8 mouse cellular contexts compared by ENCODE assay signal in genomic region chr3:142439591-142440093, GRCm38 (mm10). TPM values are rescaled to one million over a fixed set of nuclear protein-coding genes. Genes with fewer than 3 reads are reported as not detected.
DNase-seq lines count a peak whose midpoint lies in the region; ATAC-seq lines count a peak whose summit lies in the region.

No protein-coding gene starts in this region.

- DNase-seq in NIH3T3 (ENCODE audit: low read depth), result peak; percentile 89
- peak; percentile 23 for DNase-seq in embryonic facial prominence, embryonic 11.5 days (ENCODE audit: low spot score)
- peak; percentile 49 to 71 for DNase-seq in heart, postnatal 14 days
- DNase-seq in layer of hippocampus, postnatal 25 days (ENCODE audit: extremely low spot score in 1 of 2, low spot score in 1 of 2), result no peak
- DNase-seq in testis, postnatal 14 days (ENCODE audit: low spot score), result no peak

- H3K4me1 ChIP-seq in embryonic facial prominence, embryonic 11.5 days (ENCODE audit: control insufficient read depth, insufficient read depth, low read length), result no peaks in the 10 kb centered on the region; the same call in 1 of the 2 replicates
- H3K4me1 ChIP-seq in lung, embryonic 15.5 days, result peaks cover 28% of the 10 kb centered on the region
- 0 out of 2 replicates have a peak, but pooled peaks cover 5% of the 10 kb centered on the region for H3K4me1 ChIP-seq in midbrain, embryonic 15.5 days

- no peak for ATAC-seq in embryonic facial prominence, embryonic 11.5 days (replicated peaks; ENCODE audit: insufficient number of reproducible peaks, low FRiP score, low TSS enrichment, low read depth)
- peak; percentile 76; the same call in 1 of the 2 replicates for ATAC-seq in lung, embryonic 15.5 days (ENCODE audit: borderline replicate concordance, extremely low read depth, low FRiP score, low TSS enrichment)
- no peak for ATAC-seq in midbrain, embryonic 15.5 days (replicated peaks)
- no peak for ATAC-seq in monocyte, adult 5-6 weeks (replicated peaks; ENCODE audit: insufficient number of reproducible peaks, low FRiP score, low TSS enrichment, poor library complexity, severe bottlenecking)

- WGBS in embryonic facial prominence, embryonic 11.5 days, result 47% methylated on average over 7 of the region's 7 CpGs
- WGBS in lung, embryonic 15.5 days, result 13% methylated on average over 7 of the region's 7 CpGs
- WGBS in midbrain, embryonic 15.5 days, result 43% methylated on average over 7 of the region's 7 CpGs

- H3K4me2 ChIP-seq in embryonic facial prominence, embryonic 11.5 days (ENCODE audit: low read depth, low read length), result no peak overlapping the region
- H3K4me2 ChIP-seq in lung, embryonic 15.5 days, result peak overlapping the region; percentile 24; the same call in 1 of the 2 replicates
- no peak overlapping the region for H3K4me2 ChIP-seq in midbrain, embryonic 15.5 days

- no peaks in the 10 kb centered on the region for H3K9me3 ChIP-seq in embryonic facial prominence, embryonic 11.5 days (replicated peaks; ENCODE audit: control insufficient read depth, low read length)
- H3K9me3 ChIP-seq in lung, embryonic 15.5 days, result no peaks in the 10 kb centered on the region
- no peaks in the 10 kb centered on the region for H3K9me3 ChIP-seq in midbrain, embryonic 15.5 days

- intact Hi-C loops in heart, postnatal 14 days (cut with DNase I), result loop anchor here (1.0 kb wide), 1 partner anchor 44 kb away; the partner anchor contains the start of gene Pdlim5

- H3K36me3 ChIP-seq in embryonic facial prominence, embryonic 11.5 days (replicated peaks; ENCODE audit: control insufficient read depth, insufficient read depth, low read depth, low read length), result no peaks in the 10 kb centered on the region
- H3K36me3 ChIP-seq in lung, embryonic 15.5 days, result no peaks in the 10 kb centered on the region
- no peaks in the 10 kb centered on the region for H3K36me3 ChIP-seq in midbrain, embryonic 15.5 days (replicated peaks)

- H3K4me3 ChIP-seq in embryonic facial prominence, embryonic 11.5 days (ENCODE audit: low read depth, low read length), result no peak overlapping the region
- H3K4me3 ChIP-seq in lung, embryonic 15.5 days, result no peak overlapping the region
- H3K4me3 ChIP-seq in midbrain, embryonic 15.5 days, result no peak overlapping the region

- H3K27me3 ChIP-seq in embryonic facial prominence, embryonic 11.5 days (ENCODE audit: control insufficient read depth, insufficient read depth, low read length), result no peaks in the 10 kb centered on the region
- H3K27me3 ChIP-seq in lung, embryonic 15.5 days, result no peaks in the 10 kb centered on the region
- no peaks in the 10 kb centered on the region for H3K27me3 ChIP-seq in midbrain, embryonic 15.5 days (replicated peaks)

- H3K9ac ChIP-seq in embryonic facial prominence, embryonic 11.5 days (replicated peaks; ENCODE audit: low read length), result no peak overlapping the region
- no peak overlapping the region for H3K9ac ChIP-seq in lung, embryonic 15.5 days
- H3K9ac ChIP-seq in midbrain, embryonic 15.5 days, result no peak overlapping the region

- no peak overlapping the region for H3K27ac ChIP-seq in embryonic facial prominence, embryonic 11.5 days (replicated peaks; ENCODE audit: low read depth, low read length)
- H3K27ac ChIP-seq in lung, embryonic 15.5 days, result peak overlapping the region; percentile 54
- no peak overlapping the region for H3K27ac ChIP-seq in midbrain, embryonic 15.5 days

RNA-seq across cellular contexts. Expression of gene Pdlim5, which starts 44.1 kb away (rescaled TPM):
- polyA plus RNA-seq in embryonic facial prominence, embryonic 11.5 days (2014; fragmentation: Nextera tagmentation; extraction: Ambion mirVana), result 19.6 TPM in 2 replicates
- total RNA-seq in heart, postnatal 14 days (2021), result 100 to 1,000 TPM; 678 to 728 TPM
- polyA plus RNA-seq in lung, embryonic 15.5 days (2015; fragmentation: Nextera tagmentation; extraction: Ambion mirVana), result 24.2 and 26.3 TPM in 2 replicates
- total RNA-seq in layer of hippocampus, postnatal 25 days (2021), result 10 to 100 TPM; 21.3 to 24.5 TPM
- polyA plus RNA-seq in midbrain, embryonic 15.5 days (2015; fragmentation: Nextera tagmentation; extraction: Ambion mirVana), result 12.7 and 14.1 TPM in 2 replicates
- 80.8 to 104 TPM (median 80.9 TPM) in 3 replicates for total RNA-seq in monocyte, adult 5-6 weeks (2017)

RNA-seq across cellular contexts. Expression of gene Gbp5, which starts 54.1 kb away (rescaled TPM):
- 0.20 TPM in 1 of 2 replicates, not detected in the other for polyA plus RNA-seq in embryonic facial prominence, embryonic 11.5 days (2014; fragmentation: Nextera tagmentation; extraction: Ambion mirVana)
- total RNA-seq in heart, postnatal 14 days (2021), result 1 to 10 TPM; 6.8 to 9.3 TPM
- polyA plus RNA-seq in lung, embryonic 15.5 days (2015; fragmentation: Nextera tagmentation; extraction: Ambion mirVana), result 0.19 and 0.22 TPM in 2 replicates
- total RNA-seq in layer of hippocampus, postnatal 25 days (2021), result 1 to 10 TPM; 1.0 to 1.2 TPM
- polyA plus RNA-seq in midbrain, embryonic 15.5 days (2015; fragmentation: Nextera tagmentation; extraction: Ambion mirVana), result 0.22 and 0.30 TPM in 2 replicates
- total RNA-seq in monocyte, adult 5-6 weeks (2017), result 12.7 to 31.6 TPM (median 16.9 TPM) in 3 replicates

Comparison
In these comparisons a context has a peak if more than half of its experiments do, and no peak if none do; other contexts are left out.
1. DNase-seq: peak in NIH3T3 (single experiment), embryonic facial prominence, embryonic 11.5 days (single experiment) and heart, postnatal 14 days (2 of 2); none in layer of hippocampus, postnatal 25 days (0 of 2) and testis, postnatal 14 days (single experiment).